Comparison of ENCODE assay signal across 11 mouse cellular contexts in genomic region chr6:112900306-112900705, GRCm38 (mm10). TPM values are rescaled to one million over a fixed set of nuclear protein-coding genes. Genes with fewer than 3 reads are reported as not detected.
DNase-seq lines count a peak whose midpoint lies in the region; ATAC-seq and TF ChIP-seq lines count a peak whose summit lies in the region.
"Had no signal": no experiment of that assay in that cellular context is flagged by ENCODE, and none has a peak within 500 bp of the region (broad histone marks: within the 10 kb centered on the region; RNA-seq: fewer than 3 reads in every experiment).

No protein-coding gene starts in this region.

- no peaks in the 10 kb centered on the region for H3K36me3 ChIP-seq in hindbrain, embryonic 12.5 days
- H3K36me3 ChIP-seq in midbrain, postnatal 0 days (ENCODE audit: insufficient read depth, low read length), result no peaks in the 10 kb centered on the region
- H3K36me3 ChIP-seq: embryonic facial prominence, embryonic 15.5 days had no signal

- H3K4me3 ChIP-seq in hindbrain, embryonic 12.5 days, result no peak overlapping the region
- no peak overlapping the region for H3K4me3 ChIP-seq in midbrain, postnatal 0 days (ENCODE audit: low read depth, low read length)
- H3K4me3 ChIP-seq: embryonic facial prominence, embryonic 15.5 days had no signal

- H3K27ac ChIP-seq in hindbrain, embryonic 12.5 days, result peak overlapping the region; percentile 95
- peak overlapping the region; percentile 12; the same call in 1 of the 2 replicates for H3K27ac ChIP-seq in midbrain, postnatal 0 days (ENCODE audit: low read depth, low read length)
- H3K27ac ChIP-seq: embryonic facial prominence, embryonic 15.5 days had no signal

- intact Hi-C loops in heart, postnatal 14 days (cut with DNase I), result no loop called here

- H3K4me1 ChIP-seq in hindbrain, embryonic 12.5 days, result peaks cover 83% of the 10 kb centered on the region
- peaks cover 48% of the 10 kb centered on the region for H3K4me1 ChIP-seq in midbrain, postnatal 0 days (ENCODE audit: insufficient read depth, low read length)

- peak; percentile 81 for DNase-seq in brain, adult 2 months (ENCODE audit: low read depth, low spot score)
- DNase-seq in embryo, embryonic 11 days, result peak; percentile 80
- peak; percentile 70 for DNase-seq in midbrain, postnatal 0 days (ENCODE audit: low spot score)
- DNase-seq in cerebellum, adult 9-10 months, result no peak
- DNase-seq in heart, postnatal 14 days, result no peak
- DNase-seq: kidney, postnatal 10 days; right cerebral cortex, postnatal 4 days had no signal

- TF ChIP-seq CTCF in midbrain, postnatal 0 days (IDR thresholded peaks at IDR 0.05), result no peak

- peak; percentile 51 for ATAC-seq in hindbrain, embryonic 12.5 days (ENCODE audit: low FRiP score)
- no peak for ATAC-seq in midbrain, postnatal 0 days (ENCODE audit: low FRiP score)
- ATAC-seq in cerebellum, adult (ENCODE audit: insufficient number of reproducible peaks, low FRiP score, low TSS enrichment), result no peak
- ATAC-seq: activated CD4-positive, CD25-positive, alpha-beta regulatory T cell, adult 4 months had no signal

- H3K4me2 ChIP-seq in hindbrain, embryonic 12.5 days (replicated peaks), result peak overlapping the region; percentile 29; the same call in 1 of the 2 replicates
- H3K4me2 ChIP-seq in midbrain, postnatal 0 days (ENCODE audit: low read depth, low read length, poor library complexity, severe bottlenecking), result no peak overlapping the region
- H3K4me2 ChIP-seq: embryonic facial prominence, embryonic 15.5 days had no signal

- no peaks in the 10 kb centered on the region for H3K9me3 ChIP-seq in hindbrain, embryonic 12.5 days (replicated peaks)
- no peaks in the 10 kb centered on the region for H3K9me3 ChIP-seq in midbrain, postnatal 0 days (ENCODE audit: low read length)
- H3K9me3 ChIP-seq: embryonic facial prominence, embryonic 15.5 days had no signal

- WGBS in hindbrain, embryonic 12.5 days, result 28% methylated on average over 6 of the region's 6 CpGs
- 18% methylated on average over 6 of the region's 6 CpGs for WGBS in midbrain, postnatal 0 days

- no peaks in the 10 kb centered on the region for H3K27me3 ChIP-seq in hindbrain, embryonic 12.5 days
- no peaks in the 10 kb centered on the region for H3K27me3 ChIP-seq in midbrain, postnatal 0 days (ENCODE audit: insufficient read depth, low read length)
- H3K27me3 ChIP-seq: embryonic facial prominence, embryonic 15.5 days had no signal

- H3K9ac ChIP-seq in hindbrain, embryonic 12.5 days, result no peak overlapping the region
- no peak overlapping the region for H3K9ac ChIP-seq in midbrain, postnatal 0 days (replicated peaks; ENCODE audit: low read length, poor library complexity, severe bottlenecking)
- H3K9ac ChIP-seq: embryonic facial prominence, embryonic 15.5 days had no signal

RNA-seq across cellular contexts. Expression of gene Srgap3, which starts 46.8 kb away (rescaled TPM):
- 44.8 and 48.9 TPM in 2 replicates for polyA plus RNA-seq in hindbrain, embryonic 12.5 days (2016; fragmentation: Nextera tagmentation; extraction: Ambion mirVana)
- total RNA-seq in midbrain, postnatal 0 days (2014; rRNA removed), result 58.6 and 77.6 TPM in 2 replicates
- polyA plus RNA-seq in midbrain, postnatal 0 days (2015; fragmentation: Nextera tagmentation; extraction: Ambion mirVana), result 20.9 and 29.8 TPM in 2 replicates
- total RNA-seq in heart, postnatal 14 days (2021), result 1 to 10 TPM; 1.5 to 1.9 TPM

Comparison
In these comparisons a context has a peak if more than half of its experiments do, and no peak if none do; other contexts are left out.
1. DNase-seq: peak in brain, adult 2 months (single experiment), embryo, embryonic 11 days (single experiment) and midbrain, postnatal 0 days (single experiment); none in cerebellum, adult 9-10 months (single experiment) and heart, postnatal 14 days (0 of 2).
2. RNA of gene Srgap3, which starts 46.8 kb away (total RNA-seq): 58.6 to 77.6 TPM in midbrain, postnatal 0 days; 1.5 to 1.9 TPM in heart, postnatal 14 days; every median in the first group is over 10 times any median in the second.